Mouse (Mus musculus): ENCODE data around the gene Gm1123. TPM values are rescaled to one million over a fixed set of nuclear protein-coding genes. Genes with fewer than 3 reads are reported as not detected.

Gm1123 gene
- polyA plus RNA-seq, 1 experiment from 2014 or later: not detected

DNA sequence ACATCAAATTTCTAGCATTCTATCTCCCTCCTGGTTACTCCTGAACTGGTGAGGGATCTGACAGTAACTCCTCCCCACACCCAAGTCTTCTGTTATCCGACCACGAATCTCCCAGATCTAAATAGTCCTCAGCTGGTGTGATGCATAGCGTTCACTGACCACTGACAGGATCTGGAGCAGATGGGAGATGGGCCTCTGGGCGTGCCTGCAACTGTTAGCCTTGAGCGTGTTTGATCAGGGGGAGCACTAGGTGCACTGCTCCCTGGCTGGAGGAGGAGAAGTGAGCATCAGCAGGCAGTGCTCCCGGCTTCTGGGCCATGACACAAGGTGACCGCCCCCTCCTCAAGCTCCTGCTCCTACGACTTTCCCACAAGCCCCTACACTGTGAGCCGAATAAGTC is 6.5 kb upstream of the Gm1123 start:
- no peaks in the 10 kb centered on the region for H3K4me1 ChIP-seq
- H3K27ac ChIP-seq: no peak overlapping the region
- no peaks in the 10 kb centered on the region for H3K9me3 ChIP-seq
- peaks cover 22% of the 10 kb centered on the region for H3K36me3 ChIP-seq
- WGBS: 78% methylated on average over 9 of the region's 9 CpGs
- DNase-seq (ENCODE audit: low spot score): no peak
- no peak overlapping the region for H3K4me3 ChIP-seq
- H3K27me3 ChIP-seq (ENCODE audit: insufficient read depth, poor library complexity, severe bottlenecking): no peaks in the 10 kb centered on the region

- H3K27me3 ChIP-seq (ENCODE audit: insufficient read depth, poor library complexity, severe bottlenecking): no peaks in the 10 kb centered on the region
- H3K4me1 ChIP-seq: peaks cover 7% of the 10 kb centered on the region; the same call in 1 of the 2 replicates
- H3K4me3 ChIP-seq: no peak overlapping the region
- no peaks in the 10 kb centered on the region for H3K9me3 ChIP-seq
- 88% methylated on average over 8 of the region's 8 CpGs for WGBS
- no peak for DNase-seq (ENCODE audit: low spot score)
- no peak overlapping the region for H3K27ac ChIP-seq
- peaks cover under 1% of the 10 kb centered on the region; the same call in 1 of the 2 replicates for H3K36me3 ChIP-seq
Observed at GRCm38 (mm10) chr9:99034111-99034510, 1.4 kb downstream of the Gm1123 start.

DNA sequence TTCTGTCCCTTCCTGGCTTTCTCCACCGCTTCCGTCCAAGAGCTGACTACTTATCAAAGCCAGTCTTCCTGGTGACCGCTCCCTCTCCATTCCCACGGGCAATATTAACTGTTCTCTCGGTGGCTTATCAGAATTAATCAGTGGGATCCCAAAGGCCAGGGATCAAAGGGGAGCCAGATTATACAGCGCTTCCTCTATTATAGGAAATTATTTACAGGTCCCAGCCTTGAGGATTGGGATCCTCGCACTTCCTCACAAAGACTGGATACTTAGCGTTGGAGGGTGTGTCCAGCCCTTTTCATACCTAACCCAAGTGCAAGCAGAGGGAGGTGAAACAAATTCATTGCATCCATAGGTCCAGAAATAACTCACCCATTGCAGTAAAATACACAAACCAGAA is 3.5 kb downstream of the Gm1123 start:
- no peak overlapping the region for H3K4me3 ChIP-seq
- H3K4me1 ChIP-seq: peaks cover 7% of the 10 kb centered on the region; the same call in 1 of the 2 replicates
- H3K27me3 ChIP-seq (ENCODE audit: insufficient read depth, poor library complexity, severe bottlenecking): no peaks in the 10 kb centered on the region
- DNase-seq (ENCODE audit: low spot score): no peak
- no peaks in the 10 kb centered on the region for H3K36me3 ChIP-seq
- no peaks in the 10 kb centered on the region for H3K9me3 ChIP-seq
- 65% methylated on average over 8 of the region's 8 CpGs for WGBS
- H3K27ac ChIP-seq: no peak overlapping the region

GRCm38 (mm10) chr9:99021751-99022150 is 13.8 kb downstream of the Gm1123 start:
- Histone ChIP-seq H3K4me1 (no peaks in the 10 kb centered on the region), H3K9me3 (no peaks in the 10 kb centered on the region), H3K4me3 (no peak overlapping the region), H3K27me3 (ENCODE audit: insufficient read depth, poor library complexity, severe bottlenecking) (no peaks in the 10 kb centered on the region), H3K27ac (no peak overlapping the region), H3K36me3 (no peaks in the 10 kb centered on the region)
- DNase-seq (ENCODE audit: low spot score): no peak
- WGBS: 80% methylated on average over 4 of the region's 4 CpGs

- Histone ChIP-seq H3K4me3 (no peak overlapping the region), H3K9me3 (no peaks in the 10 kb centered on the region), H3K27me3 (ENCODE audit: insufficient read depth, poor library complexity, severe bottlenecking) (no peaks in the 10 kb centered on the region), H3K36me3 (no peaks in the 10 kb centered on the region), H3K27ac (no peak overlapping the region), H3K4me1 (no peaks in the 10 kb centered on the region)
- WGBS: 61% methylated on average over 5 of the region's 5 CpGs
- DNase-seq (ENCODE audit: low spot score): no peak
Observed at GRCm38 (mm10) chr9:99021166-99021565, 14.3 kb downstream of the Gm1123 start.

DNA sequence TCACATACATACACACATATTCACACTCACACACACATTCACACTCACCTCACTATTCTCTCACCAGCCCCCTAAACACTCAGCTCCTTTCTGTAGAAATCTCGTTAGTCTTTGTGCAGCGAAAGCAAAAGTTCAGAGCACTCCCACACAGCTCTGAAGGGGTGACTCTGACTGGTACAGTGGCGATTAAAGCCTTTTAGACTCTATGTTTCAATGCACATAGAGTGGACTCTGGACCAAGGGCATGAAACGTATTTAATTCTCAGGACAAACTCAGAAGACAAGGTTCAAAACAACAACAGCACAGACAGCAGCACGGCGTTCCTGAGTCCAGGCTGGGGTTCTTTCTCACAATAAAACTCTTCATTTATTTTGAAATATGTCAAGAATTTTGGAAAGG is 17.8 kb downstream of the Gm1123 start:
- Histone ChIP-seq H3K36me3 (no peaks in the 10 kb centered on the region), H3K4me3 (no peak overlapping the region), H3K27ac (no peak overlapping the region), H3K4me1 (no peaks in the 10 kb centered on the region), H3K9me3 (no peaks in the 10 kb centered on the region), H3K27me3 (ENCODE audit: insufficient read depth, poor library complexity, severe bottlenecking) (no peaks in the 10 kb centered on the region)
- WGBS: 76% methylated on average over 6 of the region's 6 CpGs
- DNase-seq (ENCODE audit: low spot score): no peak

DNA sequence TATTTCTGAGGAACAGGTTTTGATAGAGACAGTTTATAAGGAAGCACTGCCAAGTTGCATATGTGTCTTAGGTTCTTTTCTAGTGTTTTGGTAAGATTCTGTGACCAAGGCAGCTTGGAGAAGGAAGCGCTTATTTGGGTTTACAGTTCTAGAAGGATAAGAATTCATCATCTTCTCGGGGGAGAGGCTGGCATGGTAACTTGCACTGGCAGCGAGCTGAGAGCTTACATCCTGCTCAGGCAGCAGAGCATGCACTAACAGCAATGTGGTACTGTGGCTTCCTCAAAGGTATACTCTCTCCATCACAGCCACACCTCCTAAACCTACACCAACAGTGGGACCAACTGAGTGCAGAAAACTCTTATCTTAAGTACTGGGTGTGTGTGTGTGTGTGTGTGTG is 18.8 kb downstream of the Gm1123 start:
- Histone ChIP-seq H3K27me3 (ENCODE audit: insufficient read depth, poor library complexity, severe bottlenecking) (no peaks in the 10 kb centered on the region), H3K27ac (no peak overlapping the region), H3K36me3 (no peaks in the 10 kb centered on the region), H3K4me3 (no peak overlapping the region), H3K9me3 (no peaks in the 10 kb centered on the region), H3K4me1 (no peaks in the 10 kb centered on the region)
- WGBS: 74% methylated on average over 3 of the region's 3 CpGs
- no peak for DNase-seq (ENCODE audit: low spot score)

- Histone ChIP-seq H3K36me3 (no peaks in the 10 kb centered on the region), H3K4me1 (no peaks in the 10 kb centered on the region), H3K9me3 (no peaks in the 10 kb centered on the region), H3K27ac (no peak overlapping the region), H3K4me3 (no peak overlapping the region), H3K27me3 (ENCODE audit: insufficient read depth, poor library complexity, severe bottlenecking) (no peaks in the 10 kb centered on the region)
- WGBS: 49% methylated on average over 3 of the region's 3 CpGs
- DNase-seq (ENCODE audit: low spot score): no peak
Observed at GRCm38 (mm10) chr9:99016301-99016700, 19.2 kb downstream of the Gm1123 start.

DNA sequence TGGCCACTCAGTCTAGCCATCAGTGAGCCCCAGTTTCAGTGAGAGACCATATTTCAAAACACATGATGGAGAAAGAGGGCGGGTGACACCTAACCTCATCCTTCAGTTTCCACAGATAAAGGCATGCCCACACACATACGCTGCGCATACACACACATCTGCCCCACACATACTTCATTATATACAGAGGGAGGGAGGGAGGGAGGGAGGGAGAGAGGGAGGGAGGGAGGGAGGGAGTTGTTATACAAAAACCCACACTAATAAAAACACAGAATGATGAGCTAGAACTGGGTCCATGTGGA is 25.7 kb downstream of the Gm1123 start:
- Histone ChIP-seq H3K9me3 (no peaks in the 10 kb centered on the region), H3K4me3 (no peak overlapping the region), H3K27ac (no peak overlapping the region), H3K36me3 (no peaks in the 10 kb centered on the region; the same call in 1 of the 2 replicates), H3K4me1 (no peaks in the 10 kb centered on the region), H3K27me3 (ENCODE audit: insufficient read depth, poor library complexity, severe bottlenecking) (no peaks in the 10 kb centered on the region)
- no peak for DNase-seq (ENCODE audit: low spot score)
- 83% methylated on average over 3 of the region's 3 CpGs for WGBS

DNA sequence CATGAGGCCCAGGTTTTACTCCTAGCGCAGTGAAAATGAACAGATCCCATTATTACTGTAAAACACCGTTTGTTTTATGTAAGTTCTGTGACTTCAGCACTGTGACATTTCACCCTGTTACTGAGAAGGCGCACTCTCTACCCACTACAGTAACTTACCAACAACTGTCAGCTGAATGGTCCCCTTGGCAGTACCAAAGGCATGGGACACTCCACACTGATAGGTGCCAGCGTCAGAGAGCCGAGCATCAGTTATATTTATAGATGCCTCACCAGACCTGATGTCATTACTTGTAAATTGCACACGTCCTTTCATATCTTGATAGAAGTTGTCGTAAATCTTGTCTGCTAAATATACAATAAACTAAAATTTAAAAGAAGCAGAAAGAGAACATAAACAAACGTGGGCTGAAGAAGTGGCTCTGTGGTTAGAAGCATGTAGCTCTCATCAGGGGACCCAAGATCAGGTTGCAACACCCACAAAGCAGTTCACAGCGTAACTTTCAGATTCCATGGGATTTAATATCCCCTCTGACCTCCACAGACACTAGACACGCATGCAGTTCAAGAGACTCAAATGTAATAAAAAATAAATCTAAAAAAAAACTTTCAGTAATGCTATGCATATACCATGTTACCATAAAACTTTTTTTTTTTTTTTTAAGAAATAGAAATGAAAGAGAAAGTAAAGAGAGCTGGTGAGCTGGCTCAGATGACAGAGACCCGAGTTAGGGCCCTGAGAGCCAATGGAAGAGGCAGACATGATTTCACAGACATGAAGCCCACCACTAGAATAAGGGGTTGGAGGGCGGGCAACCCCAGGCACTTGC is 26.2 kb downstream of the Gm1123 start:
- Histone ChIP-seq H3K4me1 (no peaks in the 10 kb centered on the region), H3K27ac (no peak overlapping the region), H3K9me3 (no peaks in the 10 kb centered on the region), H3K4me3 (no peak overlapping the region), H3K36me3 (no peaks in the 10 kb centered on the region; the same call in 1 of the 2 replicates), H3K27me3 (ENCODE audit: insufficient read depth, poor library complexity, severe bottlenecking) (no peaks in the 10 kb centered on the region)
- no peak for DNase-seq (ENCODE audit: low spot score)
- WGBS: 77% methylated on average over 12 of the region's 12 CpGs

GRCm38 (mm10) chr9:99001326-99001725 is 34.2 kb downstream of the Gm1123 start:
- Histone ChIP-seq H3K36me3 (peaks cover 34% of the 10 kb centered on the region), H3K27me3 (ENCODE audit: insufficient read depth, poor library complexity, severe bottlenecking) (no peaks in the 10 kb centered on the region), H3K4me3 (no peak overlapping the region), H3K27ac (no peak overlapping the region), H3K4me1 (no peaks in the 10 kb centered on the region), H3K9me3 (no peaks in the 10 kb centered on the region)
- DNase-seq (ENCODE audit: low spot score): no peak
- 96% methylated on average over 6 of the region's 6 CpGs for WGBS

DNA sequence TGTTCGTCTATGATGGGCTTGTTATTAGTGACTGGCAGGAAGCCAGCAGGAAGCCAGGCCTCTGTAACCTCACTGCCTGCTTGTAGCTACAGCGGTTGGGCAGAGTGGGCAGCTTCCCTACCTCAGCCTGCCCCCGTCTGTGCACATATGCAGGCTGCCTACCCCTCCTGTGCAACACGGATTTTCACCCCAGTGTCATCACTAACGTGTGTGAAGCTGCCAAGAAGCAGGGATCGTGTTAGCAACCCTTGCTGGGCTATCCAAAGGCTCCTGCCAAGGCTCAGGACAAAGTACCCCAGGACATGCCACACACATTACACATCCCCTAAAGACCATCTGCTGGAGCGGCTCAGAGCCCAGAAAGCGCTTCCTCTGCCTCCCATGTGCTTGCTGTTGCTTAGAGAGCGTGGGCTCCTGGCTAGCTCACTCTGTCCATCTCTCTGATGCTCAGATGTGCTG is 35.6 kb downstream of the Gm1123 start:
- no peak for DNase-seq (ENCODE audit: low spot score)
- Histone ChIP-seq H3K27ac (no peak overlapping the region), H3K4me1 (no peaks in the 10 kb centered on the region), H3K9me3 (no peaks in the 10 kb centered on the region), H3K27me3 (ENCODE audit: insufficient read depth, poor library complexity, severe bottlenecking) (no peaks in the 10 kb centered on the region), H3K4me3 (no peak overlapping the region), H3K36me3 (peaks cover 40% of the 10 kb centered on the region)
- 77% methylated on average over 9 of the region's 9 CpGs for WGBS

DNA sequence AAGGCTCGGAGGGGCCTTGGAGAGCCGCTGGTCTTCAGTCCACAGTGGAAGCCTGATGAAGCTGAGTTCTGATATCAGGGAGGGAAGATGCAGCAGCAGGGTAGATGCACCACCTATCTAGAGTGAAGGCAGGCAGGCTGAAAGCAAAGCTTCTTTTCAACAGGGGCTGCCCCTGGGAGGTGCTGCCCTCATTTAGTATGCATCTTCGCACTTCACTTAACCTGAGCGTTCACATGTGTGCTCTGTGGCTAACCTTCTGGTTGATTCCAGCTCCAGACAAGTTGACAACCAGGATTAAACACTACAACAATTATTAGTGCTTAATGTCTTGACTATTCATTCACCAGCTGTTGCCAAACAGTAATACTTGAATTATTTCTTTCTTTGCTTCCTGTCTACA is 41.4 kb downstream of the Gm1123 start:
- no peak for DNase-seq (ENCODE audit: low spot score)
- 88% methylated on average over 4 of the region's 4 CpGs for WGBS
- no peak overlapping the region for H3K27ac ChIP-seq
- H3K36me3 ChIP-seq: peaks cover 26% of the 10 kb centered on the region
- no peaks in the 10 kb centered on the region for H3K4me1 ChIP-seq
- H3K4me3 ChIP-seq: no peak overlapping the region
- H3K9me3 ChIP-seq: no peaks in the 10 kb centered on the region
- no peaks in the 10 kb centered on the region for H3K27me3 ChIP-seq (ENCODE audit: insufficient read depth, poor library complexity, severe bottlenecking)

GRCm38 (mm10) chr9:98987131-98987530 is 48.4 kb downstream of the Gm1123 start:
- 49% methylated on average over 9 of the region's 9 CpGs for WGBS
- peaks cover 11% of the 10 kb centered on the region; the same call in 1 of the 2 replicates for H3K27me3 ChIP-seq (ENCODE audit: insufficient read depth, poor library complexity, severe bottlenecking)
- H3K4me1 ChIP-seq: peaks cover 8% of the 10 kb centered on the region; the same call in 1 of the 2 replicates
- DNase-seq (ENCODE audit: low spot score): no peak
- H3K27ac ChIP-seq: 0 out of 2 replicates have a peak overlapping the region, but pooled peaks have one; percentile 85
- no peaks in the 10 kb centered on the region for H3K9me3 ChIP-seq
- peak overlapping the region; percentile 77 for H3K4me3 ChIP-seq
- H3K36me3 ChIP-seq: no peaks in the 10 kb centered on the region
